Comparison of ENCODE assay signal across 8 mouse cellular contexts in genomic region chr15:8108360-8108965, GRCm38 (mm10). TPM values are rescaled to one million over a fixed set of nuclear protein-coding genes. Genes with fewer than 3 reads are reported as not detected.
DNase-seq lines count a peak whose midpoint lies in the region; ATAC-seq and TF ChIP-seq lines count a peak whose summit lies in the region.

No protein-coding gene starts in this region.

- H3K27ac ChIP-seq in neural tube, embryonic 11.5 days (ENCODE audit: low read depth, low read length) = peak overlapping the region; percentile 76; the same call in 1 of the 2 replicates
- peak overlapping the region; percentile 63 for H3K27ac ChIP-seq in limb, embryonic 14.5 days (replicated peaks; ENCODE audit: low read depth, low read length)
- H3K27ac ChIP-seq in stomach, embryonic 16.5 days (ENCODE audit: low read length) = peak overlapping the region; percentile 55; the same call in 1 of the 2 replicates

- ATAC-seq in neural tube, embryonic 11.5 days (ENCODE audit: insufficient read depth, low FRiP score, low TSS enrichment) = peak; percentile 49
- ATAC-seq in limb, embryonic 14.5 days (ENCODE audit: low FRiP score, low read depth) = peak; percentile 24
- no peak; the same call in 1 of the 2 replicates for ATAC-seq in stomach, embryonic 16.5 days (ENCODE audit: insufficient read depth, low FRiP score)

- no peaks in the 10 kb centered on the region; the same call in 1 of the 2 replicates for H3K36me3 ChIP-seq in neural tube, embryonic 11.5 days (ENCODE audit: control insufficient read depth, insufficient read depth, low read length)
- H3K36me3 ChIP-seq in limb, embryonic 14.5 days (ENCODE audit: control insufficient read depth, insufficient read depth, low read length) = peaks cover 20% of the 10 kb centered on the region
- peaks cover 6% of the 10 kb centered on the region for H3K36me3 ChIP-seq in stomach, embryonic 16.5 days (ENCODE audit: control insufficient read depth, insufficient read depth, low read length)

- peak overlapping the region; percentile 73 for H3K4me2 ChIP-seq in neural tube, embryonic 11.5 days (ENCODE audit: low read depth)
- peak overlapping the region; percentile 65 for H3K4me2 ChIP-seq in limb, embryonic 14.5 days (replicated peaks; ENCODE audit: low read depth, low read length, severe bottlenecking)
- peak overlapping the region; percentile 55 for H3K4me2 ChIP-seq in stomach, embryonic 16.5 days (ENCODE audit: low read depth, low read length)

- peaks cover 7% of the 10 kb centered on the region for H3K4me1 ChIP-seq in neural tube, embryonic 11.5 days (ENCODE audit: control insufficient read depth, insufficient read depth, low read length)
- peaks cover 10% of the 10 kb centered on the region; the same call in 1 of the 2 replicates for H3K4me1 ChIP-seq in limb, embryonic 14.5 days (ENCODE audit: control insufficient read depth, insufficient read depth, low read length)
- H3K4me1 ChIP-seq in stomach, embryonic 16.5 days (ENCODE audit: control insufficient read depth, insufficient read depth, low read length) = peaks cover 12% of the 10 kb centered on the region

- WGBS in neural tube, embryonic 11.5 days = 63% methylated on average over 17 of the region's 19 CpGs
- 55% methylated on average over 19 of the region's 19 CpGs for WGBS in limb, embryonic 14.5 days
- 49% methylated on average over 19 of the region's 19 CpGs for WGBS in stomach, embryonic 16.5 days

- intact Hi-C loops in left cerebral cortex, postnatal 14 days (cut with DNase I) = no loop called here

- no peaks in the 10 kb centered on the region for H3K27me3 ChIP-seq in neural tube, embryonic 11.5 days (ENCODE audit: control insufficient read depth, insufficient read depth, low read length)
- no peaks in the 10 kb centered on the region for H3K27me3 ChIP-seq in limb, embryonic 14.5 days (ENCODE audit: control insufficient read depth, insufficient read depth, low read length)
- H3K27me3 ChIP-seq in stomach, embryonic 16.5 days (ENCODE audit: control insufficient read depth, insufficient read depth, low read length) = no peaks in the 10 kb centered on the region

- DNase-seq in cerebellum, adult 8-10 months = peak; percentile 7
- DNase-seq in cerebellum, adult 18-20 months = no peak
- no peak for DNase-seq in neural tube, embryonic 11.5 days (ENCODE audit: low spot score)
- DNase-seq in neural tube, embryonic 10.5 days (ENCODE audit: extremely low spot score, low spot score) = no peak
- DNase-seq in limb, embryonic 14.5 days (ENCODE audit: low spot score) = no peak
- DNase-seq in embryo, embryonic 9.5 days (ENCODE audit: extremely low spot score) = no peak
- DNase-seq in left cerebral cortex, postnatal 14 days (ENCODE audit: low spot score in 2 of 2) = no peak

- no peak for TF ChIP-seq POLR2A in limb, embryonic 14.5 days (IDR thresholded peaks at IDR 0.05; ENCODE audit: borderline replicate concordance, extremely low read depth, insufficient read depth, insufficient read length)

- H3K9ac ChIP-seq in neural tube, embryonic 11.5 days (ENCODE audit: low read length) = peak overlapping the region; percentile 81; the same call in 1 of the 2 replicates
- H3K9ac ChIP-seq in limb, embryonic 14.5 days (ENCODE audit: low read depth, low read length, severe bottlenecking) = peak overlapping the region; percentile 80
- peak overlapping the region; percentile 88 for H3K9ac ChIP-seq in stomach, embryonic 16.5 days (ENCODE audit: low read length)

- peak overlapping the region; percentile 89 for H3K4me3 ChIP-seq in neural tube, embryonic 11.5 days (ENCODE audit: low read depth, low read length)
- peak overlapping the region; percentile 90 for H3K4me3 ChIP-seq in limb, embryonic 14.5 days (replicated peaks; ENCODE audit: low read length)
- H3K4me3 ChIP-seq in stomach, embryonic 16.5 days (replicated peaks; ENCODE audit: low read length) = peak overlapping the region; percentile 77

- H3K9me3 ChIP-seq in neural tube, embryonic 11.5 days (ENCODE audit: control insufficient read depth, low read length) = no peaks in the 10 kb centered on the region
- H3K9me3 ChIP-seq in limb, embryonic 14.5 days (ENCODE audit: control insufficient read depth, low read length) = no peaks in the 10 kb centered on the region
- H3K9me3 ChIP-seq in stomach, embryonic 16.5 days (replicated peaks; ENCODE audit: control insufficient read depth, low read length) = no peaks in the 10 kb centered on the region

RNA-seq across cellular contexts. Expression of gene Nup155, which starts 0.6 kb away (rescaled TPM):
- 30.4 and 31.3 TPM in 2 replicates for polyA plus RNA-seq in neural tube, embryonic 11.5 days (2014; fragmentation: Nextera tagmentation; extraction: Ambion mirVana)
- polyA plus RNA-seq in limb, embryonic 14.5 days (2012; rRNA removed) = 26.6 and 29.1 TPM in 2 replicates
- polyA plus RNA-seq in limb, embryonic 14.5 days (2014; fragmentation: Nextera tagmentation; extraction: Ambion mirVana) = 16.7 and 18.3 TPM in 2 replicates
- 14.7 and 15.7 TPM in 2 replicates for polyA plus RNA-seq in stomach, embryonic 16.5 days (2015; fragmentation: Nextera tagmentation; extraction: Ambion mirVana)
- total RNA-seq in left cerebral cortex, postnatal 14 days (2021) = 10 to 100 TPM; 17.5 to 22.0 TPM

RNA-seq across cellular contexts. Expression of gene Wdr70, which starts 9.5 kb away (rescaled TPM):
- 80.5 and 81.8 TPM in 2 replicates for polyA plus RNA-seq in neural tube, embryonic 11.5 days (2014; fragmentation: Nextera tagmentation; extraction: Ambion mirVana)
- 29.4 and 36.4 TPM in 2 replicates for polyA plus RNA-seq in limb, embryonic 14.5 days (2012; rRNA removed)
- 50.4 and 51.7 TPM in 2 replicates for polyA plus RNA-seq in limb, embryonic 14.5 days (2014; fragmentation: Nextera tagmentation; extraction: Ambion mirVana)
- 43.0 and 45.5 TPM in 2 replicates for polyA plus RNA-seq in stomach, embryonic 16.5 days (2015; fragmentation: Nextera tagmentation; extraction: Ambion mirVana)
- total RNA-seq in left cerebral cortex, postnatal 14 days (2021) = 10 to 100 TPM; 30.1 to 31.7 TPM
